9 mouse cellular contexts compared by ENCODE assay signal in the genomic region with DNA sequence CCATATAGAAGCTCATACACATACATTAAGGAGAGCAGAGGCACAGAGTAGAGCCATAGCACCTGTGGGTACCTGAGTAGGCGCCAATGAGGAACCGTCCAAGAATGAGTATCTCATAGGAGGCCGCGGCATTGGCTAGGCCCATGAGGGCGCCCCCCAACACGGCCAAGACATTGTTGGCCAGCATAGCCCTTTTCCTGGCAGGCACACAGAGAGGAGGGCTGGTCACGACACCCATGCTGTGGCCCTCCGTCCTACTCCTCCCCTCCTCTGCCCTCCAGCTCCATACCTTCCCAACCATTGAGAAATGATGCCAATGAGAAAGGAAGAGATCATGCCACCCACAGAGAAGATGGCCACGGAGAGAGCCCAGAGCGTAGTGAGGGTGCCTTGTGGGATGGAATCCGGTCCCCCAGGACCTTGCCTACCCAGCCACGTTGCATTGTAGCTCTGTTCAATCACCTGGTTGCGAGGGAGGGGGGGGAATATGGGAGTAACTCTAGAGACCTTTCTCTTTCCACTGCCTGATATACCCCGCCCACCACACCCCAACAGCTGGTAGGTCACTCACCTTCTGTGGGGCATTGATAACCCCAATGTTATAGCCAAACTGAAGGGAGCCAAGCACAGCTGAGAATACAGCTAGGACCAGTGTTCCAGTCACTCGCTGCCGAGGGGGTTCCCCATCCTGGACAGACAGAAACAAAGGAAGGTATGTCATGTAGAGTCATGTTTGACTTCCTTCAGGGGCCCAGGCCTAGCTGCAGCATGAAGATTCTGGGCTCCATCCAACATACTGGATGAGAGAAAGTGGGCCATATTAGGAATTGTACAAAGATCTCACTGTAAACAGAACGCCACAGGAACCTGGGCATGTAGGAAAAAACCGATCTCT. TPM values are rescaled to one million over a fixed set of nuclear protein-coding genes. Genes with fewer than 3 reads are reported as not detected.
A peak's percentile ranks its signal among the peaks of the same experiment; 100 is the strongest.
DNase-seq lines count a peak whose midpoint lies in the region; ATAC-seq lines count a peak whose summit lies in the region.
"Had no signal": no experiment of that assay in that cellular context is flagged by ENCODE, and none has a peak within 500 bp of the region (broad histone marks: within the 10 kb centered on the region; RNA-seq: fewer than 3 reads in every experiment).

No protein-coding gene starts in this region.

- H3K9me3 ChIP-seq in heart, embryonic 11.5 days (replicated peaks; ENCODE audit: control insufficient read depth, low read length): no peaks in the 10 kb centered on the region
- H3K9me3 ChIP-seq: megakaryocyte, embryonic 14.5 days had no signal

- peaks cover 5% of the 10 kb centered on the region for H3K27me3 ChIP-seq in heart, embryonic 11.5 days (ENCODE audit: control insufficient read depth, insufficient read depth, low read length)

- H3K27ac ChIP-seq in heart, embryonic 11.5 days (ENCODE audit: low read depth, low read length): peak overlapping the region; percentile 93

- H3K4me2 ChIP-seq in heart, embryonic 11.5 days: peak overlapping the region; percentile 92

- WGBS in heart, embryonic 11.5 days (ENCODE audit: insufficient replicate concordance): 84% methylated on average over 18 of the region's 18 CpGs

- no peak for DNase-seq in heart, postnatal 10 days
- DNase-seq in spleen, adult 12 weeks (ENCODE audit: low spot score): peak; percentile 51
- no peak for DNase-seq in spleen, adult 18-20 months
- peak; percentile 89 for DNase-seq in liver
- DNase-seq in retina, embryonic 14.5 days (ENCODE audit: low spot score): no peak
- no peak for DNase-seq in ovary, postnatal 14 days (ENCODE audit: low spot score)
- DNase-seq in gastrocnemius, adult 8-10 months (ENCODE audit: low spot score in 2 of 2): no peak

- peaks cover 11% of the 10 kb centered on the region for H3K36me3 ChIP-seq in heart, embryonic 11.5 days (ENCODE audit: control insufficient read depth, insufficient read depth, low read length)

- peak; percentile 55; the same call in 1 of the 2 replicates for ATAC-seq in heart, embryonic 11.5 days (replicated peaks; ENCODE audit: insufficient number of reproducible peaks, low FRiP score, low TSS enrichment)

- H3K9ac ChIP-seq in heart, embryonic 11.5 days (ENCODE audit: low read depth, low read length): peak overlapping the region; percentile 74

- peak overlapping the region; percentile 64 for H3K4me3 ChIP-seq in heart, embryonic 11.5 days (ENCODE audit: low read depth, low read length)
- H3K4me3 ChIP-seq: megakaryocyte, embryonic 14.5 days had no signal

- intact Hi-C loops in heart, postnatal 10 days (cut with DNase I): no loop called here

- peaks cover 13% of the 10 kb centered on the region; the same call in 1 of the 2 replicates for H3K4me1 ChIP-seq in heart, embryonic 11.5 days (ENCODE audit: control insufficient read depth, insufficient read depth, low read length)

RNA-seq across cellular contexts. Expression of a gene that starts 1.7 kb away (rescaled TPM):
- 22.0 and 22.8 TPM in 2 replicates for polyA plus RNA-seq in heart, embryonic 11.5 days (2014; fragmentation: Nextera tagmentation; extraction: Ambion mirVana)
- total RNA-seq in heart, postnatal 10 days (2021): 100 to 1,000 TPM; 135 to 144 TPM
- total RNA-seq in gastrocnemius, adult 8-10 months (2022): 100 to 1,000 TPM; 397 to 490 (median 424) TPM

RNA-seq across cellular contexts. Expression of a gene that starts 10.6 kb away (rescaled TPM):
- polyA plus RNA-seq in heart, embryonic 11.5 days (2014; fragmentation: Nextera tagmentation; extraction: Ambion mirVana): 1.5 and 4.3 TPM in 2 replicates
- 10 to 100 TPM; 22.7 to 25.7 TPM for total RNA-seq in heart, postnatal 10 days (2021)
- 10 to 100 TPM in 1 of 4 experiments, 1 to 10 TPM in 3; 8.5 to 11.4 (median 9.2) TPM for total RNA-seq in gastrocnemius, adult 8-10 months (2022)

RNA-seq across cellular contexts. Expression of a gene that starts 18.3 kb away (rescaled TPM):
- 2.4 and 3.0 TPM in 2 replicates for polyA plus RNA-seq in heart, embryonic 11.5 days (2014; fragmentation: Nextera tagmentation; extraction: Ambion mirVana)
- total RNA-seq in heart, postnatal 10 days (2021): not detected
- not detected for total RNA-seq in gastrocnemius, adult 8-10 months (2022)

RNA-seq across cellular contexts. Expression of a gene that starts 24.5 kb away (rescaled TPM):
- 1,428 and 1,516 TPM in 2 replicates for polyA plus RNA-seq in heart, embryonic 11.5 days (2014; fragmentation: Nextera tagmentation; extraction: Ambion mirVana)
- 100 to 1,000 TPM; 488 to 490 TPM for total RNA-seq in heart, postnatal 10 days (2021)
- 100 to 1,000 TPM; 443 to 477 (median 467) TPM for total RNA-seq in gastrocnemius, adult 8-10 months (2022)

RNA-seq across cellular contexts. Expression of a gene that starts 32.6 kb away (rescaled TPM):
- polyA plus RNA-seq in heart, embryonic 11.5 days (2014; fragmentation: Nextera tagmentation; extraction: Ambion mirVana): 53.2 and 62.2 TPM in 2 replicates
- 10 to 100 TPM; 29.4 to 30.5 TPM for total RNA-seq in heart, postnatal 10 days (2021)
- 10 to 100 TPM; 38.6 to 53.2 (median 50.3) TPM for total RNA-seq in gastrocnemius, adult 8-10 months (2022)

Comparison
In these comparisons a context has a peak if more than half of its experiments do, and no peak if none do; other contexts are left out.
1. DNase-seq: peak in spleen, adult 12 weeks (single experiment) and liver (single experiment); none in heart, postnatal 10 days (0 of 2), spleen, adult 18-20 months (0 of 2), retina, embryonic 14.5 days (single experiment), ovary, postnatal 14 days (single experiment) and gastrocnemius, adult 8-10 months (0 of 2).